Mouse (Mus musculus) frontal cortex, postnatal 36 days (tissue): ENCODE measurements around the gene Jmjd8.

Experiments
- DNase-seq, 2 experiments: peaks; one replicate each; pipeline ENCODE4 v3.0.0; 2022; ENCODE audit warnings: low spot score in 2 of 2

Gene Jmjd8

DNA sequence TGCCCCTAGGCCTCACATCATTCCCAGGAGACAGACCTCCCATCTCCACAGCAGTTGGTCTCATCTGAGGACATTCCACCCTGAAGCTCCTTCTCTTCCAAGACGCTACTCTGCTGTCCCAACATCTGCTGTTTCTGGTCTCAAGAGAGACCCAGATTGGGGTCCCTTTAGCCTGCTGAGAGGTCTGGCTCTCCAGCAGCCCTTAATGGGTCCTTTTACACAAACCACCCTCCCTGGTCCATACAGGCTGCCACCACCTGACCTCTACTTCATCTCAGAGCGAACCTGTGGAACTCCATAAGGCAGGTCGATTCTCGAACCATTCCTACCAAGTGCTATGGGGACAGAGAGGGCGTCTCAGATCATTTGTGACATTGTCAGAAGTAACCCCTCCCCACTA lies 20.6 kb upstream of the Jmjd8 start:
- no peak for DNase-seq

DNA sequence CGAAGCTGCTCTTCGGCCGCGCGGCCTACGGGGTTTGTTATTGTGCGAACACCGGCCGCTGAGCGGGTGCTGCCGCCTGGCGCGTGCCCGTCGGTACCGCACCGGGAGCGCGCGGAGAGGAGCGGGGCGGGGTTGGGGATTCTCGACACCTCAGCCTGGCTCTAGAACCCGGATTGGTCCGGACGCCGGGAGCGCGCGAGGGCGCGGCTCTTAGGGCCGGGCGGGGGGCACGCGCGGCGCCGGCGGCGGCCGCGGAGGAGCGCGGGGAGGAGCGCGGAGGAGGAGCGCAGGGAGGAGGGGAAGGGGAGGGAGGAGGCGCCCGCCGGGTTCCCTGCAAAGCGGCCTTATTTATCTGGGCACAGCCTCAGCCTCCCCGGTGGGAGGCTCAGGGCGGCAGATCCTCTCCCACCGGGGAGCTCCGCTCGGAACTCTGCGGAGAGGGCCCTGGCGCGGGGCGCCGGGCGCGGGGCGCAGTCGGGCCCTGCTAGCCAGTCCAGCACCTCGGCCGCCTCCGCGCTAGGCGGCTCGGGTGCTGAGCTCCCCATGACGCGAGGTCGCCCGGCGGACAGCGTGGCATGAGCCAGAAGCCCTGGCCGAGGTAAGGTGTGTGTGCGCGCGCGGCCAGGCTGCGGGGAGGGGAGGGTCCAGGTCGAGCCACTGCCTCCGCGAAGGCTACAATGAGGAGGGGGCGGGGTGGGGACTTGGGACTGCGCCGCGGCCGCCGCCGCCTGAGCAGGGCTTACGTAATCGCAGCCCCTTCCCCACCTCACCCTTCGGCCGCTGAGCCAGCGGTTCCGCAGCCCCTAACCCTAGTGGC lies 19.7 kb upstream of the Jmjd8 start, which contains the start of gene Fbxl16:
Gene Fbxl16 (plus strand): TSS at position 297 of the 817 bp plus-strand sequence.
- peak; percentile 90 to 92 for DNase-seq

DNA sequence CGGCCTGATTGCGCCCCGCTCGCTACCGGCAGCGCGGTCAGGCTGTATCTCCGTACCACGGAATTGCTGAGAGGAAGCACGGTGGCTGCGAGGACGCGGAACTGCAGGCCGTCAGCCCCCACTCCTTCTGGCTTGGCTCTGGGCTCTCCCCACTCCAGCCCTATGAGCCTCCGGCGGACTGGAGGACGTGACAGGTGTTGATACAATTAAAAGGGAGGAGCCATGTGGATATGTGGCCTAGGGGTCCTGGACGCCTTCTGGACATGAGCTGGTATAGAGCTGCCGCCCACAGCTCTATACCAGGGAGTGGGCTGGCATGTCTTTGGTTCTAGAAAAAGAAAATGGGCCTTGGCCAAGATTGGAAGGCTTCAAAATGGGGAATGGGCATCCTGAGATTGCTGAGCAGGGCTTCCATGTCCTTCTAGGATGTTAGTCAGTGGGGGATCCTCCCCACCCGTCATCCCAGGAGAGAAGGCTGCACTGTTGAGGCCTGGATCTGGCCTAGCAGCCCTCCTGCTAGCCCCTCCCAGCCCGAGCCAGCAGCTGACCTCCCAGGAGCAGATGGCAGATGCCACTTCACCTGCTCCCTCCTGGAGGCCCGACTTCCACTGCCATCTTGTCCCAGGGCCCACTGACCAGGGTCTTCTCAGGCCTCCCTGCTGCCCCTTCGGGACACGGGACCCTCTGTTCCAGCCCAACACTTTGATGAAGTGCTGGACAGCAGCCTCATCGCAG lies 18.9 kb upstream of the Jmjd8 start:
- peak; percentile 45 to 53 for DNase-seq

DNA sequence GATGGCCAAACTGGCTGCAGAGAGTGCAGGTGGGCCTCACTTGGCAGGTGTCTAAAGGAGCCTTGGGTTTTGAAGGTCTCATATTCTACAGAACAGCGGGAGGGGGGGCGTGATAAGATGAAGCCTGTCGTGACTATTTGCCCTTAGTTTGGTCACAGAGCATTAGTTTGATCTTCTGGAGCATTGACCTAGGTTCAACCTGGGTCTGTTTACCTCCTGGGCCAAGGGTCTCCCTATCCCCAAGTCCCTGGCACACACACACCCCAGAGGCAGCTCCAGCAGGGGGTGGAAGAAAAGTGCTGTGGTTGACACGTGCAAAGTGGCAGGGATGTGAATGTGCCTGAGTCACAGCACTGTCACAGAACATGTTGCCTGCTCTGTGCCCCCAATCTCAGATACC lies 17.8 kb upstream of the Jmjd8 start:
- DNase-seq: no peak

DNA sequence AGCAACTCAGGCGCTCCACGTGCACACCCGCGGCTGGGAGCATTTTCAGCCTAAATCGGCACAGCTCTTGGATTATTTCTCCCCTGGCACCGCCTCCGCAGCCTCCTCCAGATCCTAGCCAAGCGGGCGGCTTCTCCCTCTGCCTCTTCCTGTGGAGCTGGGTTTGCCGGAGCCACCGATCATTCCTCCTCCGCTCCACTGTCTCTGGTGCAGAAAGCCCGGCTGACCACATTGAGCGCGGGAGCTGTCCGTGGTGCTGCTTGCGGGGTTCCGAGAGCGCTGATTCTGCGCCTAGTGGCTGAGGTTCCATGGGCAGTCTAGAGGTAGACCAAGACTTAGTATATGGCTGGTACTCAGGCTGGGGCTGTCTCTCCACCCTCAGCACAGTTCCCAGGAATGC lies 15.2 kb upstream of the Jmjd8 start:
- DNase-seq: peak; percentile 88 to 90

DNA sequence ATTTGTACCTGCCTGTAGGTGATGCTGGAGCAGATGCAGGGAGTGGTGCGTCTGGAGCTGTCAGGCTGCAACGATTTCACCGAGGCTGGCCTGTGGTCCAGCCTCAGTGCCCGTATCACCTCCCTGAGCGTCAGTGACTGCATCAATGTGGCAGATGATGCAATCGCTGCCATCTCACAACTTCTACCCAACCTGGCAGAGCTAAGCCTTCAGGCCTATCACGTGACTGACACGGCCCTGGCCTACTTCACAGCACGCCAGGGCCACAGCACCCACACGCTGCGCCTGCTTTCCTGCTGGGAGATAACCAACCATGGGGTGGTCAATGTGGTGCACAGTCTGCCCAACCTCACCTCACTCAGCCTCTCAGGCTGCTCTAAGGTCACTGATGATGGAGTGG lies 11.0 kb upstream of the Jmjd8 start:
- no peak for DNase-seq

DNA sequence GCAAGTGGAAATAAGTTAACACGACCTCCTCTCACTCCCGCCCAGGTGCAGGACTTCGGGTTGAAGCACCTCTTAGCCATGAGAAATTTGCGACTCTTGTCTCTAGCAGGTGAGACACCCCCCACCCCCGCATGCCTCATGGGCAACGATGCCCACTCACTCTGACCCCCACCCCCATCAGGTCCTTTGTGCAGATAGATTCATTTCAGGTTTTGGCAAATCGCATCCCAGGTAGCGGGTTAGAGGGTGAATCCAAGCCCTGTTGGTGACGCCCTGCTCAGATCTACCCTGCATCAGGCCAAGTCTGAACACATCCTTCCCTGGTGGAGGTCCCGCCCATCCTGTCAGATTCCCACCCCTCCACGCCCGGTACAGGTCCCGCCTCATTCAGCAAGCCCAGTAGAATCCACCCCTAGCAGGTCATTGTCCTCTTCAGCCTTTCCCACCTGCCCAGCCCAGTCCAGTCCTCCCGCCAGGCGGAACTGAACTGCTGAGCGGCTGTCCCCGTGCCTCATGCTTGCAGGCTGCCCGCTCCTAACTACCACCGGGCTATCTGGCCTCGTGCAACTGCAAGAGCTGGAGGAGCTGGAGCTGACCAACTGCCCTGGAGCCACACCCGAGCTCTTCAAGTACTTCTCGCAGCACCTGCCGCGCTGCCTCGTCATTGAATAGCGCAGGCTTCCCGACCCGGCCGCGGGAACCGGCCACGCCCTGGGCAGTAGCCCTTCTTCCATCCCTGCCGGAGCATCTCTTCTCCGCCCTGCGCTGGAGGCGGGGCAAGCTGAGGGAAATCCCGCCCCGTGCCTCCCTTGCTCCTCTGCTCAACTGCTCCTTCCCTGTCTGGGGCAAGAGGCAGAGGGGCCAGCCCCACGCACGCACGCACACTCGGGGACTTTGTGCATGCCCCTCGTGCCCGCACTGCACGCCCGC lies 9.6 kb upstream of the Jmjd8 start:
- DNase-seq: no peak

DNA sequence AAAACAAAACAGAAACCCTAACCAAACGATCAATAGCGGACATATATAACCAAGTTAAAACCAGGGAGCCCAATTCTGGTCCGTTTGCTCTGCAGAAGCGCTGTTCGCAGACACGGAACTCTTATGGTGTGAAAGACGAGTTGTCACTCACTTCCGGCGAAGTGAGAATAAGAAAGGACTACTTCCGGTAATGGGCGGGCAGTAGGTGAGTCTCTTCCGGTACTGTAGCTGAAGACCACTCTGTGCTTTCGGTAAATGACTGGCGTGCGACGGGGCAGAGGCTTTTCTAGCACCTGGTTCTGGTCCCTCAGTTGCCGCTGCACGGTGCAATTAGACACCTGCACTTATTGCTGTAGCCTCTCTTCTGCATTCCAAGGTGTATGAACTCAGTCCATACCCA lies 5.2 kb upstream of the Jmjd8 start, which contains the start of gene Wdr24:
Gene Wdr24 (plus strand): TSS at position 176 of the 400 bp plus-strand sequence.
- peak; percentile 73 to 86 for DNase-seq

DNA sequence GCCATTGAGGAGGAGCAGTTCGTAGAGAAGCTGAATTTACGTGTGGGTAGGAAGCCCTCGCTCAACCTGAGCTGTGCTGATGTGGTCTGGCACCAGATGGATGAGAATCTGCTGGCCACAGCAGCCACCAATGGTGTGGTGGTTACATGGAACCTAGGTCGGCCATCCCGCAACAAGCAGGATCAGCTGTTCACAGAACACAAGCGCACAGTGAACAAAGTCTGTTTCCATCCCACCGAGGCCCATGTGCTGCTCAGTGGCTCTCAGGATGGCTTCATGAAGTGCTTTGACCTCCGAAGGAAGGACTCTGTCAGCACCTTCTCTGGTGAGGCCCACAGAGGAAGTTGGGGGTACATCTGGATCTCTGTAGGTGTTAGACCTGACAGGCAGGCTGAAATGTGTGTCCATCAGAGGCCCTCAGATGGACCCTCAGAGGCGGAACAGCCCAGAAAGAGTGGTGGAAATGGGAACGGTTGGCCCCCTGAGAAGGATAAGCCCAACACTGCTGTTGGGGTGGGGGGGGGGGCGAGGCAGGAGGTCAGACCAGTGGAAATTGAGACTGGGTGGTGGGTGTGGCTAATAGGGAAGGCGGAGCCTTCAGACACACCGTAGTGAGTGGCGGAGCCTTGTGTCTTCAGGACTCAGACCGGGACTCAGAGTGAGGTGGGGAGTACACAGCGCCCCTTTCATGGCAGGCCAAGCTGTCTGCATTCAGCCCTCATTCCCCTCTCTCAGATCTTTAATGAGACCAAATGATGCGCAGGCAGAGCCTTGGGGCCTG lies 4.1 kb upstream of the Jmjd8 start:
- no peak for DNase-seq

DNA sequence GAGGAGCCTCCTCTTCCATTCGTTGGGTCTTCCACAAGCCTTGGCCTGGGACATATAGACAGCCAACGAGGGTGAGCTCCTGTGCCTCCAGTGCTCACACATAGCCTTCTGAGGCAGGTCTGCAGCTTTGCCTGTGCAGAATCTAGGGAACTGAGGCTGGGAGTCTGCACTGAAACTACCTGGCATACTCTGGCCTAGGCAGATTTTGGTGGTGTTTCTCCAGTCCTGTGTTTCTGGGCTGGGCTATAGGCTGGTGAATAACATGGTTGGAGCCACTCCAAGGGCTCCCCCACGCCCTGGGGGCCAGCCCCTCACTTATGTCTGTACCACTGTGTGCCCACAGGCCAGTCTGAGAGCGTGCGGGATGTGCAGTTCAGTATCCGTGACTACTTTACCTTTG lies 3.4 kb upstream of the Jmjd8 start:
- no peak for DNase-seq

DNA sequence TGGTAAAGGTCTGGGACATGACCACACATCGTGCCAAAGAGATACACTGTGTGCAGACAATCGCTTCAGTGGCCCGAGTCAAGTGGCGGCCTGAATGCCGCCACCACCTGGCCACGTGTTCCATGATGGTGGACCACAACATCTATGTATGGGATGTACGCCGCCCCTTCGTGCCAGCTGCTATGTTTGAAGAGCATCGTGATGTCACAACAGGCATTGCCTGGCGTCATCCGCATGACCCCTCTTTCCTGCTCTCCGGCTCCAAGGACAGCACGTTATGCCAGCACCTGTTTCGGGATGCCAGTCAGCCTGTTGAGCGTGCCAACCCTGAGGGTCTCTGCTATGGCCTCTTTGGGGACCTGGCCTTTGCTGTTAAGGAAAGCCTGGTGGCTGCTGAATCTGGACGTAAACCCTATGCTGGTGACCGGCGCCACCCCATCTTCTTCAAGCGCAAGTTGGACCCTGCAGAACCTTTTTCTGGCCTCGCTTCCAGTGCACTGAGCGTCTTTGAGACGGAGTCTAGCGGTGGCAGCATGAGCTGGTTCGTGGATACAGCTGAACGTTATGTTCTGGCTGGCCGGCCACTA lies 2.6 kb upstream of the Jmjd8 start:
- DNase-seq: no peak

DNA sequence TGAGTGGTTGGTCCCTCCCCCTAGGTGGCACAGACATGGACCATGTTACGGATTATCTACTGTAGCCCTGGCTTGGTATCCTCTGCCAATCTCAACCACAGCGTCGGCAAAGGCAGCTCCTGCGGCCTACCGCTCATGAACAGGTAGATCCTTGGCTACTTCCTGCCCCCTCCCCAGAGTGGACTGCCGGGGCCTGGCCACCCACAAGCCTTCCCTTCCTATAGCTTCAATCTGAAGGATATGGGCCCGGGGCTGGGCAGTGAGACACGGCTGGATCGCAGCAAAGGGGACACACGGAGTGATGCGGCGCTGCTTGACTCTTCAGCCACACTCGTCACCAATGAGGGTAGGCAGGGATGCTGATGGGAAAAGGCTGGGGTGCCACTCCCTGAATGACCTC lies 1.7 kb upstream of the Jmjd8 start:
- no peak for DNase-seq

DNA sequence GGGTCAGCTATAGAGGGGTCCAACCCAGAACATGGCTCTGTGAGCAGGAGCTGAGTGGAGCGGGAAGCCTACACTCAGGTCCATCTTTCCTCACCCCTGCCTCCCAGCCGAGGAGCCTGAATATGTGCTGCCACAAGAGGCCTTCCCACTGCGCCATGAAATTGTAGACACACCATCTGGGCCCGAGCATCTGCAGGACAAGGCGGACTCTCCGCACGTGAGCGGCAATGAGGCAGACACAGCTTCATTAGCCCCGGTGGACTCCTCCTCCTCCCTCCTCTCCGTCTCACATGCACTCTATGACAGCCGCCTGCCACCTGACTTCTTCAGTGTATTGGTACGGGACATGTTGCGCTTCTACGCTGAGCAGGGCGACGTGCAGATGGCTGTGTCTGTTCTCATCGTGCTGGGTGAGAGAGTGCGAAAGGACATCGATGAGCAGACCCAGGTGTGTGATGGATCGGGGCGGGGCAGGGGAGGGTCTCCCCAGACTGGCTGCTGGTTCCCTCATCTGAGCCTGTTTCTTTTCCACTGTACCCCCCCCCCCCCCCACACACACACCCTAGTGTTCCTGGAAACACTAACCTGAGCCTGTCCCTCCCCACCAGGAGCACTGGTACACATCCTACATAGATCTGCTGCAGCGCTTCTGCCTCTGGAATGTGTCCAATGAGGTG lies 983 bp upstream of the Jmjd8 start:
- no peak for DNase-seq

DNA sequence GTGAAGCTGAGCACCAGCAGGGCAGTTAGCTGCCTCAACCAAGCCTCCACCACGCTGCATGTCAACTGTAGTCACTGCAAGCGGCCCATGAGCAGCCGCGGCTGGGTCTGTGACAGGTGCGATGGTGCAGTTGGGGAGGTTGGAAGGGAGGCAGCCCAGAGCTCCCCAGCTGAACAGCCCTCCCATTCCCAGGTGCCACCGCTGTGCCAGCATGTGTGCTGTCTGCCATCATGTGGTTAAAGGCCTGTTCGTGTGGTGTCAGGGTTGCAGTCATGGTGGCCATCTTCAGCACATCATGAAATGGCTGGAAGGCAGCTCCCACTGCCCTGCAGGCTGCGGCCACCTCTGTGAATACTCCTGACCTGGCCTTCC lies 458 bp upstream of the Jmjd8 start:
- no peak for DNase-seq

DNA sequence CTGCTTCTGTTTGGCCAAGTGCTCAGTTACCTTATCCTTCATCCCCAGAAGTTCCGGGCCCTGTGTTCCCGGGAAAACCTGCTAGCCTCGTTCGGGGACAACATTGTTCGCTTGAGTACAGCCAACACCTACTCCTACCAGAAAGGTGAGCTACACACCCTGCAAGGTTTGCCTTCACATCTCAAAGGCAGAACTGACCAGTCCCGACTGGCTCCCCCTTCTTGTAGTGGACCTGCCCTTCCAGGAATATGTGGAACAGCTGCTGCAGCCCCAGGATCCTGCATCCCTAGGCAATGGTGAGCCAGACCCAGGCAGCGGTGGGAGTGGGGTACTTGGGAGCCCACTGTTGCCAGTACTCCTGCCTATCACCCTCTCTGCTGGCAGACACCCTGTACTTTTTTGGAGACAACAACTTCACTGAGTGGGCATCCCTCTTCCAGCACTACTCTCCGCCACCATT lies 921 bp downstream of the Jmjd8 start:
- no peak for DNase-seq

DNA sequence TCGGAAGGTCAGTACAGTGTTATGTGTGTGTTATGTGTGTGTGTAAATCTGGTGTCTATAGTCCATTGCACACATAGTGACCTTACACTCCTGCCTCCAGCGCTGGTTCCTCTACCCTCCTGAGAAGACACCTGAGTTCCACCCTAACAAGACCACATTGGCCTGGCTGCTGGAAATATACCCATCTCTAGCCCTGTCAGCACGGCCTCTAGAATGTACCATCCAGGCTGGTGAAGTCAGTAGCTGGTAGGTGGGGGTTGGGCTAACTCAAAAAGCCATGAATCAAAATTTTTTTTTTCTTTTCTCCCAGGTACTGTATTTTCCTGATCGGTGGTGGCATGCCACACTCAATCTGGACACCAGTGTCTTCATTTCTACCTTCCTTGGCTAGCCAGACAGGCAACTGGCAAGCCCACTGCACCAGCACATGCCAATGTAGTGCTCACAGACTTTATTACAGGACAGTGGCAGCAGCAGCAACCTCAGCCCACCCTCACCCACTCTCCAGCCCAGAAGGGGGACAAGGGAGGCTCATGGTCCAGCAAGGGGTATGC lies 1.6 kb downstream of the Jmjd8 start:
- DNase-seq: no peak

DNA sequence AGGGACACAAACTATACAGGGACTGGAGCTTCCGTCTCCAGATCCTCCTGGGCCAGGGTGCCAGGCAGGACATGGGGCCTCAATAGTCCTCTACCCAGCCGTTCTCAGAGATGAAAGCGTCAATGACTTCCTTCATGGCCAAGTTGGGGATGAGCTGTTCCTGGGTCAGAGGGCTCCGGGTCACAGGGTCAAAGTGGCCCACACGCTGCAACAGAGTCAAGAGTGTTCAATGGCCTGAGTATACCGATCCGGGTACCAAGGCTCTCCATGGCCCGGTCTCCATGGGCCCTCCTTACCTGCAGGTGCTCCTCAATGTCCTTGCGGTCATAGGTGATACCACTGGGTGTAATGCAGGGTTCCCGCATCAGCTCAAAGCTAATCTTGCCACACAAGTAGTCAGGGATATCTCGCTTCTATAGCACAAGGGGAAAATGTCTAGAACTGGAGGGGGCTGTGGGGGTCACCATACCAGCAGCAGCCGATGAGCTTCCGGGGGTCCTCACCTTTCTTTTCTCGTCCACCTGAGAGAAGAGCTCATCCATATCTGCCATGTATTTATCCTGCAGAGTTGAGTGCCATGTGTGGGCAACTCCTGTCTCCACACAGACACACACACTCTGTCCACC lies 2.3 kb downstream of the Jmjd8 start:
- DNase-seq: no peak

DNA sequence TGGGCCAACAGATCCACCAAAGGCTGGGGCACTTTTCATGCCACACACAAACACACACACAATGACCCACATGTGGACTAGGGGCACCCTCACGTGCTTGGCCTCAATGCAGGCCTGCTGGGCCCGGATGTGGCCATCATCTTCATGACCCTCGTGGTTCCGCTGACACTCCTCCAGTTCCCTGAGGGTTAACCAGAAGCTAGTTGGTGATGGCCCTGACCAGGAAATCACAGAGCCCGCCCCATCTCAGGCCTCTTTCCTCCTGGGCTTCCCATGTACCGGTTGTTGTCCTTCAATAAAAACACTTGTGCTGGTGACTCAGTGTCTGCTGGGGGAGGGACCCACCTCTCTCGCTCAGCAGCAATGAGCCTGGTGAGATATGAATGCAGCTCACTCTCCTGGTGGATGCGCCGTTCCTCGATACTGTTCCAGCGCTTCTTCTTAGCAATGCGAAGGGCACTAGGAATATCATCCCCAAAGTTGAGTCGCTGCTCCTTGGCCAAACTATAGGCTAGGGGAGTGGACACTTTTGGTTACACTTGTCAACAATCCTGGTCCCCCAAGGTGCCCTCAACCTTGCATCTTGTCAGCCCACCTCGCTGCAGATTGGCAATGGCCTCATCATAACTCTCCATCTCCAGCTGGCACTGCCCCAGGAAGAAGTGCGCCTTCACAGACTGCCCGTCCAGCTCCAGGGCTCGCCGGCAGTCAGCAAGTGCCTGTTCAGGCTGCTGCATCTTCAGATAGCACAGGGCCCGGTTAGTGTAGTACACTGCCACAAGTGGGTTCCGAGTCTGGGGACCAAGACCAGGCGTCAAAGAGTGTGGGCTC lies 3.0 kb downstream of the Jmjd8 start:
- no peak for DNase-seq
